Mouse (Mus musculus) ES-Bruce4 (cell line): Measurements from ENCODE around the gene Zfp786.

ENCODE experiments used
- CTCF ChIP-seq: IDR thresholded peaks from one replicate; pipeline ENCODE4 v1.8.1; 2011; ENCODE audit warnings: low read depth, low read length
- EP300 ChIP-seq: IDR thresholded peaks from 2 replicates; pipeline ENCODE4 v1.6.1; 2011; ENCODE audit warnings: low read depth, low read length; ENCODE audit not compliant: insufficient read depth
- POLR2A ChIP-seq: IDR thresholded peaks from one replicate; pipeline ENCODE4 v1.8.1; 2011; ENCODE audit warnings: low read length; ENCODE audit not compliant: insufficient read depth

- TF ChIP-seq CTCF (no peak), EP300 (no peak), POLR2A (no peak)
These were observed 14.5 kb downstream of the Zfp786 start for GRCm38 (mm10) chr6:47816151-47816550.
